Mouse (Mus musculus): Measurements from ENCODE around the gene Itgae.

GRCm38 (mm10) chr11:73177895-73178294 is 87.5 kb downstream of the Itgae start:
- TF ChIP-seq POLR2A (IDR thresholded peaks at IDR 0.05; ENCODE audit: borderline replicate concordance, insufficient read depth, low read length) (no peak), CTCF (IDR thresholded peaks at IDR 0.05; ENCODE audit: borderline replicate concordance, insufficient read depth, low read depth, low read length) (no peak)

Measured in cerebellum, adult 2 months (tissue).